Mouse (Mus musculus) liver, embryonic 14.5 days (tissue): ENCODE results near the gene Efcab1. TPM values are rescaled to one million over a fixed set of nuclear protein-coding genes. Genes with fewer than 3 reads are reported as not detected.

Experiments
- ATAC-seq: fragments of 200-750 bp; cut with Nextera tagmentation; 2 replicates; pipeline ENCODE4 v1.8.0; 2017; ENCODE audit warnings: moderate number of reproducible peaks, mild to moderate bottlenecking, moderate library complexity; ENCODE audit not compliant: insufficient read depth
- DNase-seq, 3 experiments: peaks; one replicate each; pipeline ENCODE4 v3.0.0-alpha.2; 2012 to 2013; ENCODE audit warnings: low read depth in 3 of 3, low spot score in 3 of 3
- H3K27ac ChIP-seq: fragments of 300-500 bp; sonication (generic); 2 replicates; pipeline ENCODE4 v1.5.1; 2014; ENCODE audit warnings: moderate library complexity, mild to moderate bottlenecking, control low read depth, inconsistent platforms
- H3K27me3 ChIP-seq: fragments of 300-500 bp; sonication (generic); 2 replicates; pipeline ENCODE4 v1.6.1; 2014; ENCODE audit warnings: mild to moderate bottlenecking, low read length, moderate library complexity; ENCODE audit not compliant: control insufficient read depth, insufficient read depth
- H3K36me3 ChIP-seq: fragments of 300-500 bp; sonication (generic); replicated peaks from 2 replicates; pipeline ENCODE4 v1.6.1; 2014; ENCODE audit warnings: low read depth; ENCODE audit not compliant: control insufficient read depth, insufficient read depth
- H3K4me1 ChIP-seq, 2 experiments: fragments of 200-500 bp in 1 of 2; fragments of 300-500 bp in 1 of 2; sonication (generic) in 1 of 2; replicated peaks; 2 replicates each; pipeline ENCODE4 v1.6.1; 2012 to 2014; ENCODE audit warnings: antibody characterized with exemption in 1 of 2, inconsistent platforms in 1 of 2, low read length in 1 of 2; ENCODE audit not compliant: control insufficient read depth in 2 of 2, insufficient read depth in 2 of 2
- H3K4me2 ChIP-seq: fragments of 300-500 bp; sonication (generic); 2 replicates; pipeline ENCODE4 v1.6.1; 2014; ENCODE audit warnings: low read depth, mild to moderate bottlenecking, control low read depth, moderate library complexity
- H3K4me3 ChIP-seq, 2 experiments: fragments of 200-500 bp in 1 of 2; fragments of 300-500 bp in 1 of 2; sonication (generic) in 1 of 2; 2 replicates each; pipeline ENCODE4 v1.5.1; 2012 to 2014; ENCODE audit warnings: low read depth in 2 of 2, low read length in 2 of 2, mild to moderate bottlenecking in 2 of 2, control low read depth in 1 of 2, inconsistent platforms in 1 of 2, moderate library complexity in 1 of 2; ENCODE audit not compliant: insufficient read depth in 1 of 2
- H3K9ac ChIP-seq: fragments of 300-500 bp; sonication (generic); replicated peaks from 2 replicates; pipeline ENCODE4 v1.6.1; 2014; ENCODE audit warnings: mild to moderate bottlenecking, control low read depth, moderate library complexity
- H3K9me3 ChIP-seq: fragments of 300-500 bp; sonication (generic); 2 replicates; pipeline ENCODE4 v1.6.1; 2016; ENCODE audit warnings: low read length, mixed read lengths; ENCODE audit not compliant: control insufficient read depth
- CTCF ChIP-seq: IDR thresholded peaks from 2 replicates; pipeline ENCODE4 v1.5.1; 2016; ENCODE audit warnings: antibody characterized with exemption, low read depth, control low read depth
- EP300 ChIP-seq: IDR thresholded peaks from 2 replicates; pipeline ENCODE4 v1.6.1; 2016; ENCODE audit warnings: antibody characterized with exemption, low read depth
- WGBS: fragments of 180-500 bp; shearing (Covaris S2); extraction: QIAGEN DNeasy Blood & Tissue Kit; methylation state at CpG from one replicate; pipeline ENCODE4 v1.1.7; 2014; ENCODE audit not compliant: insufficient replicate concordance; 5-methylcytosine and 5-hydroxymethylcytosine counted together
- polyA plus RNA-seq, 2 experiments: library from polyadenylated mRNA; depleted of rRNA in 1 of 2; stranded (reverse) in 1 of 2; unstranded in 1 of 2; fragments of >200 nt; fragmentation: Nextera tagmentation in 1 of 2; extraction: Ambion mirVana in 1 of 2; gene quantifications; 2 replicates each; pipeline versions ENCODE4 v1.2.1 to v1.2.3; 2012 to 2014

Gene Efcab1
- polyA plus RNA-seq, 2 experiments = 0.07 to 0.08 TPM

DNA sequence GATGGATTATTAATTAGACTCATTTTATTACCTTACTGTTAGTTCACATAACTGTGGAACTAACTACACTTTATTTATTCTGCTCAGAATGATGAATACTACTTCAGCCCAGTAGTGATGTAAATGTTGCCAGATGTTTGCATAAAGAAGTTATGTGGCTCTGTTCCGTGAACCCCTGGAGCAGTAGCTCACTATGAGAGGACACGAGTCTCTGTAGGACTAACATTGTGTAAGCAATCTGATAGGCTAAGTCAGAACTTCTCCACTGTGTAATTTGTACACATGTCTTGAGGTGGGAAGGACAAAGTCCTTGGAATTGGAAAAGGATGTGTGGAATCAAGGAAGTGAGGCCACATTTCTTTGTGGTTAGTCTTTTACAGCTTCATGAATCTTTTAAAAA, 45.5 kb downstream of the Efcab1 start:
- H3K9me3 ChIP-seq = no peaks in the 10 kb centered on the region
- no peak for ATAC-seq

GRCm38 (mm10) chr16:14959743-14960142, 53.3 kb downstream of the Efcab1 start:
- Histone ChIP-seq H3K36me3 (no peaks in the 10 kb centered on the region), H3K4me2 (no peak overlapping the region), H3K4me1 (no peaks in the 10 kb centered on the region), H3K4me3 (no peak overlapping the region), H3K9me3 (no peaks in the 10 kb centered on the region; the same call in 1 of the 2 replicates), H3K27ac (no peak overlapping the region), H3K9ac (no peak overlapping the region), H3K27me3 (no peaks in the 10 kb centered on the region)
- DNase-seq = no peak
- ATAC-seq = no peak
- TF ChIP-seq CTCF = 0 out of 2 replicates have a peak, but pooled peaks have one; percentile 4
- TF ChIP-seq EP300 = no peak
- 74% methylated on average over 8 of the region's 8 CpGs for WGBS

More for the DNA sequence above, 45.5 kb downstream of the Efcab1 start:
- no peak for TF ChIP-seq EP300
- TF ChIP-seq CTCF = no peak
- Histone ChIP-seq H3K4me3 (no peak overlapping the region), H3K27me3 (no peaks in the 10 kb centered on the region), H3K27ac (no peak overlapping the region), H3K4me2 (no peak overlapping the region), H3K4me1 (no peaks in the 10 kb centered on the region), H3K36me3 (no peaks in the 10 kb centered on the region), H3K9ac (no peak overlapping the region)
- WGBS = 66% methylated on average over 2 of the region's 2 CpGs
- DNase-seq = no peak

- H3K9me3 ChIP-seq = no peaks in the 10 kb centered on the region
- H3K4me2 ChIP-seq = no peak overlapping the region
- H3K36me3 ChIP-seq = no peaks in the 10 kb centered on the region
- no peaks in the 10 kb centered on the region for H3K4me1 ChIP-seq
- no peak overlapping the region for H3K9ac ChIP-seq
- no peaks in the 10 kb centered on the region for H3K27me3 ChIP-seq
- no peak overlapping the region for H3K4me3 ChIP-seq
- ATAC-seq = no peak
- no peak for DNase-seq
- WGBS = 64% methylated on average over 1 of the region's 1 CpGs
- H3K27ac ChIP-seq = no peak overlapping the region
- TF ChIP-seq EP300 (no peak), CTCF (no peak)
These were observed 67.3 kb downstream of the Efcab1 start for GRCm38 (mm10) chr16:14973696-14974095.

DNA sequence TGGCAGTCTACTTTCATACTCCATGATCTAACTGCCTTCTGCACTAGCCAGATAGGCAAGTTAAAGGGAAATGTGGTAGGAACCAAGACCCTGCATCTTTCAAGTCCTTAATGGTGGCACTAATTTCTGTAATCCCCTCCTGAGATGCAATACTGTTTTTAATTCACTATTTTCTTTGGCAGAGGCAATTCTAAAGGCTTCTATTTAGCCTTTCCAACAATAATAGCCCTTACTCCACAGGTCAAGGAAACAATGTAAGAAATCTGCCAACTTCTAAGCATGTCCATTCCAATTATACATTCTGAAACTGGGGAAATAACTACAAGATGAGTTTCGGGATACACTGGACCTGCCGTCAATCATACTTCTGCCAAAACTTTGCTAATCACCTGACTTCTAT, 72.8 kb downstream of the Efcab1 start:
- Histone ChIP-seq H3K9ac (no peak overlapping the region), H3K4me2 (no peak overlapping the region), H3K4me3 (no peak overlapping the region), H3K9me3 (no peaks in the 10 kb centered on the region), H3K4me1 (no peaks in the 10 kb centered on the region), H3K27ac (no peak overlapping the region), H3K27me3 (no peaks in the 10 kb centered on the region), H3K36me3 (no peaks in the 10 kb centered on the region)
- WGBS = 73% methylated on average over 2 of the region's 2 CpGs
- ATAC-seq = no peak
- DNase-seq = no peak
- TF ChIP-seq CTCF (no peak), EP300 (no peak)

DNA sequence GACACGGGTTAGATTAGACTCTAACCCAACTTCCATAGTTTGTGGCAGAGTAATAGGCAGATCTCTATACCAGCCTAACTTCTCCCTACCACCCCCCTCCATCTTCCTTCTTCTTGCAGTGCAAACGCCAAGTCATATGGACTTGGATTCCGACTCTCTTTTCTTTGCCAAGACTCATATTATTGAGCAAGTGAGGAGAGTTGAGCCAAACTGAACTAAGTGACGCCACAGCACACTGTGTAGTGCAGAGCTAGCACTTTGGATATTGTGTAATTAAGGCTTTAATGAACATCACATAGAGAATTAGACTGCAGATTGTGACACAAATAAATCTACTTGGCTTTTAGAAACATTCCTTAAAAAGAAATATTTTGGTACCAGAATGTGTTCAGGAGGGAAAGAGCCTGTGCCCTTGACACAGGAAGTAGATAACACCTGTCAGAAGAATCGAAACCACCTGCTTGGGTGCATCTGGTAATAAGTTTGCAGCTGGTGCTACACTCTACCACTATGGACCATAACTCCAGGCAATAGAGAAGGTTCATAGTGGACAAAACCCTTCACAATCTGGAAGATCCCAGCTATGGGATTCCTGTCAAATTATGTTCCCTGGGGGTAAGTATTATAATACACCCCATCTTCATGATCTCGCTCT, 83.3 kb downstream of the Efcab1 start:
- DNase-seq = no peak
- Histone ChIP-seq H3K9me3 (no peaks in the 10 kb centered on the region), H3K27ac (no peak overlapping the region), H3K4me1 (no peaks in the 10 kb centered on the region), H3K4me2 (no peak overlapping the region), H3K36me3 (no peaks in the 10 kb centered on the region), H3K9ac (no peak overlapping the region), H3K27me3 (no peaks in the 10 kb centered on the region), H3K4me3 (no peak overlapping the region)
- no peak for ATAC-seq
- WGBS = 38% methylated on average over 6 of the region's 6 CpGs
- TF ChIP-seq EP300 (no peak), CTCF (no peak)
